Mouse (Mus musculus): Measurements from ENCODE around the gene Snrpa1. TPM values are rescaled to one million over a fixed set of nuclear protein-coding genes. Genes with fewer than 3 reads are reported as not detected.

The Snrpa1 gene
- polyA plus RNA-seq, 1 experiment from 2014 or later, result 143 TPM

DNA sequence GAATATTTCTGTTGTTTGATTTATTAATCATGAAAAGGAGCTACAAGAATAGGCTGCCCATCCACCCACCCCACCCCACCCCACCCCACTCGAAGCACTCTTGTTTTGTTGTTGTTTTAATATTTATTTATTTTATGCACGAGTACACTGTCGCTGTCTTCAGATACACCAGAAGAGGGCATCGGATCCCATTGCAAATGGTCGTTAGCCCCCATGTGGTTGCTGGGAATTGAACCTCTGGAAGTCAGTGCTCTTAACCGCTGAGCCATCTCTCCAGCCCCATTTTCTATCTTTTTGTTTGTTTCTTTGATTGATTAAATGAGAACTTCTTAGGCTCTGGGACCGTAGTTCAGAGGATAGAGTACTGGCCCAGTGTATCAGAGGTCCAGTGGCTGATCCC is 49.1 kb downstream of the Snrpa1 start:
- H3K9me3 ChIP-seq (replicated peaks; ENCODE audit: control insufficient read depth, low read length), result no peaks in the 10 kb centered on the region
- H3K27me3 ChIP-seq (ENCODE audit: control insufficient read depth, insufficient read depth, low read length), result no peaks in the 10 kb centered on the region
- H3K27ac ChIP-seq (ENCODE audit: low read length), result no peak overlapping the region
- no peak for ATAC-seq (ENCODE audit: insufficient read depth, low FRiP score)
- no peak overlapping the region for H3K4me2 ChIP-seq (ENCODE audit: low read depth, low read length)
- no peak overlapping the region for H3K9ac ChIP-seq (ENCODE audit: low read length)
- H3K4me1 ChIP-seq (ENCODE audit: control insufficient read depth, insufficient read depth, low read length), result peaks cover 15% of the 10 kb centered on the region
- no peaks in the 10 kb centered on the region for H3K36me3 ChIP-seq (ENCODE audit: control insufficient read depth, insufficient read depth, low read length)
- WGBS, result 11% methylated on average over 7 of the region's 7 CpGs
- H3K4me3 ChIP-seq (replicated peaks; ENCODE audit: low read length), result no peak overlapping the region

DNA sequence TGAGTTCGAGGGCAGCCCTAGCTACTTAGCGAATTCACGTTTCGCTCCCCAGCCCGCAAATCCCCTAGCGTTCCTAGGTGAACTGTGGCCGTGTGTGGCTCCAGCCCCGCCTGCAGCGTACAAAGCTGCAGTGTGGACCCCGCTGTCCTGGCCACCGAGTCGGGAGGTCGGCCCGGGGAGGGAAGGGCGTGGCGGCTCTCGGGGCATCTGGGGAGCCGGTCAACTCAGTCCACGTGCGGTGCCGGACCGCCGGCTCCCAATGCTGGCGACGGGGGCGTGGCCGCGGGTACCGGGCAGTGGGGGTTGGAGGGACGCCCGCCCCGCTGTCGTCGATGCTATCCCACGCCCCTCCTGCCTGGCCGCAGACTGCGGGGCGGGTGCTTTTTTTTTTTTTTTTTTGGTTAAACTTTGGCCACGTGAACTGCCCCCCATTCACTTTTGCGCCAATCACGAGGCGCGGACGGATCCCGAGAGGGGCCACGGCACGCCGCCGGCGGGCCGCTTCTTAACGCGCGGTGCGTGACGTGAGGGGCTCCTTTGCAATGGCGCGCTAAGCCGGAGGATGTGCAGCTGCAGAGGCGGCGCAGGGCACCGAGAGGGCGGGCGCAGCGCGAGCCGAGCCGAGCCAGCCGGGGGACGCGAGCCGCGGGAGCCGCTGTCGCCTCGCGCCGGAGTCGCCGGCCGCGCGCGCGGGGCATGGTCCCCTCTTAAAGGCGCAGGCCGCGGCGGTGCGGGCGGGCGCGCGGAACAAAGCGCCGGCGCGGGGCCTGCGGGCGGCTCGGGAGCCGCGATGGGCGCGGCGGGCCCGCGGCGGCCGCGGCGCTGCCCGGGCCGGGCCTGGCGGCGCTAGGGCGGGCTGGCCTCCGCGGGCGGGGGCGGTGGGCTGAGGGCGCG is 50.4 kb downstream of the Snrpa1 start, which contains the start of gene Chsy1:
Gene Chsy1, plus strand, starts transcription at position 555 of the 894 bp plus-strand sequence.
- peak; percentile 89 for ATAC-seq (ENCODE audit: insufficient read depth, low FRiP score)
- peaks cover 23% of the 10 kb centered on the region for H3K4me1 ChIP-seq (ENCODE audit: control insufficient read depth, insufficient read depth, low read length)
- WGBS, result under 1% methylated on average over 84 of the region's 123 CpGs

DNA sequence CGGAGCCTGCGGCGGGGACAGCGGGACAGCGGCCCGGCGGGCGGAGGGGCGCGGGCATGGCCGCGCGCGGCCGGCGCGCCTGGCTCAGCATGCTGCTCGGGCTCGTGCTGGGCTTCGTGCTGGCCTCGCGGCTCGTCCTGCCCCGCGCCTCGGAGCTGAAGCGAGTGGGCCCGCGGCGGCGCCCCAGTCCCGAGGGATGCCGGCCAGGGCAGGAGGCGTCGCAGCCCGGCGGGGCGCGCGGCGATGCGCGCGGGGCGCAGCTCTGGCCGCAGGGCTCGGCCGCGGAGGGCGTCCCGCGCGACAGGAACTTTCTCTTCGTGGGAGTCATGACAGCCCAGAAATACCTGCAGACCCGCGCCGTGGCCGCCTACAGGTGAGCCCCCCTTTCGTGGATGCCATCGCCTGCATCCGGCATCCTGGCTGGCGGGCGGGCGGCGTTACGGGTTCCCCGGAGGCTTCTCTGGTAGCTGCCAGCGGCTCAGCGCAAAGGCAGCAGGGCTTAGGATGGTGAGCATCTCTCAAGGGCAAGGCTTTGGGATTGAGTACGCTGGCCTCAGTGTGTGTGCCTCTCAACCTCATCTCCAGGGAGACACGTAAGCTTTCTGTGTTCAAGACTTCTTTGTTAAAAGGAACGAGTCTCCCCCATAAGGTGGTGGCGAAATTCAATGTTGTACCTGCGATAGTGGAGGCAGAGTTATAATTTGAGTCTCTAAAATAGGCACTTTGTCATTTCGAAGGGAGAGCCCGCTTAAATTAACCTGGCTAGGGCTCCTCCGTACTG is 51.2 kb downstream of the Snrpa1 start:
- H3K36me3 ChIP-seq (ENCODE audit: control insufficient read depth, insufficient read depth, low read length), result no peaks in the 10 kb centered on the region
- peak overlapping the region; percentile 93 for H3K9ac ChIP-seq (ENCODE audit: low read length)
- WGBS, result under 1% methylated on average over 60 of the region's 77 CpGs
- H3K9me3 ChIP-seq (replicated peaks; ENCODE audit: control insufficient read depth, low read length), result no peaks in the 10 kb centered on the region
- H3K4me2 ChIP-seq (ENCODE audit: low read depth, low read length), result peak overlapping the region; percentile 97
- H3K4me3 ChIP-seq (replicated peaks; ENCODE audit: low read length), result peak overlapping the region; percentile 73
- H3K27me3 ChIP-seq (ENCODE audit: control insufficient read depth, insufficient read depth, low read length), result no peaks in the 10 kb centered on the region
- ATAC-seq (ENCODE audit: insufficient read depth, low FRiP score), result peak; percentile 31; the same call in 1 of the 2 replicates
- peak overlapping the region; percentile 89 for H3K27ac ChIP-seq (ENCODE audit: low read length)
- peaks cover 32% of the 10 kb centered on the region for H3K4me1 ChIP-seq (ENCODE audit: control insufficient read depth, insufficient read depth, low read length)

More for the DNA sequence above, 50.4 kb downstream of the Snrpa1 start, which contains the start of gene Chsy1:
- Histone ChIP-seq H3K36me3 (ENCODE audit: control insufficient read depth, insufficient read depth, low read length) (no peaks in the 10 kb centered on the region), H3K9me3 (replicated peaks; ENCODE audit: control insufficient read depth, low read length) (no peaks in the 10 kb centered on the region), H3K27me3 (ENCODE audit: control insufficient read depth, insufficient read depth, low read length) (no peaks in the 10 kb centered on the region), H3K27ac (ENCODE audit: low read length) (peak within 1 kb of the TSS; percentile 89), H3K4me3 (replicated peaks; ENCODE audit: low read length) (peak within 1 kb of the TSS; percentile 73), H3K9ac (ENCODE audit: low read length) (peak within 1 kb of the TSS; percentile 93), H3K4me2 (ENCODE audit: low read depth, low read length) (peak within 1 kb of the TSS; percentile 97)

DNA sequence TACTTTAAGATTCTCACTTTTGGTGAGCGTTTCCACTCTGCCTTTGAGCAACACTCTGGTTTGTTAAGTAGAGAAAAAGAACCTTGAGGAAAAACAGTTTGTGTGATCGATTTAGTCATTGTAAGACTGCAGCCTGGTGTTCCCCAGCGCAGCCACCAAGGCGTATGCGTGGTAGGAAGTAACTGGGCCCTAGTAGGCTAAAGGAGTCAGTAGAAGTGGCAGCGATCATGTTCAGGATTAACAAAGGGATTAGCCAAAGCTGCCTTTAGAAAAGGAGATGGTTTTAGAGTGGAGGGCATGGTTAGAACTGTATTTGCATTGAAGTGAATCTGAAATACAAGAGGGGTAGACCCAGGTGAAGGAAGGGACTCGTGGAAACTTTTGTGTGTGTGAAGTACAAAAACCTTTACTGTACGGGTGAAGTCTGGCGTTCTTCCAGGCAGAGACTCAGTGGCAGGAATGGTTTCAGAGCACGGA is 51.9 kb downstream of the Snrpa1 start:
- peak overlapping the region; percentile 73 for H3K4me3 ChIP-seq (replicated peaks; ENCODE audit: low read length)
- no peaks in the 10 kb centered on the region for H3K27me3 ChIP-seq (ENCODE audit: control insufficient read depth, insufficient read depth, low read length)
- peak overlapping the region; percentile 89 for H3K27ac ChIP-seq (ENCODE audit: low read length)
- 2% methylated on average over 10 of the region's 10 CpGs for WGBS
- no peak for ATAC-seq (ENCODE audit: insufficient read depth, low FRiP score)
- H3K4me2 ChIP-seq (ENCODE audit: low read depth, low read length), result peak overlapping the region; percentile 97
- no peaks in the 10 kb centered on the region for H3K36me3 ChIP-seq (ENCODE audit: control insufficient read depth, insufficient read depth, low read length)
- peak overlapping the region; percentile 93 for H3K9ac ChIP-seq (ENCODE audit: low read length)
- H3K9me3 ChIP-seq (replicated peaks; ENCODE audit: control insufficient read depth, low read length), result no peaks in the 10 kb centered on the region
- peaks cover 38% of the 10 kb centered on the region for H3K4me1 ChIP-seq (ENCODE audit: control insufficient read depth, insufficient read depth, low read length)

DNA sequence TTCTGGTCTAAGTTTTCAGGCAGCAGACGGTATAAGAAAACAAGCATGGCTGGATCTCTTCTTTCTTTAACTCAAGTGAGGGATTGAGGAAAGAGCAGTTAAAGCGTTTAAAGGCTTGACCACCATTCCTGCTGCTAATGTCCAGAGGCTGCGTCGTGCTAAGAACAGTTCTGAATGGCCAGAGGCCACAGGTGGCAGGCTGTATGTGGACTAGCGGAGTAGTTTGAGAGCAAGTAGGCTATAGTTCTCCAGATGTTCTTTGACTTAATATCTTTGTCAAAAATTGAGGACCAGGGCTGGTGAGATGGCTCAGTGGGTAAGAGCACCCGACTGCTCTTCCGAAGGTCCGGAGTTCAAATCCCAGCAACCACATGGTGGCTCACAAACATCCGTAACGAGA is 52.4 kb downstream of the Snrpa1 start:
- Histone ChIP-seq H3K4me3 (replicated peaks; ENCODE audit: low read length) (peak overlapping the region; percentile 73), H3K9me3 (replicated peaks; ENCODE audit: control insufficient read depth, low read length) (no peaks in the 10 kb centered on the region), H3K4me2 (ENCODE audit: low read depth, low read length) (peak overlapping the region; percentile 97), H3K27ac (ENCODE audit: low read length) (no peak overlapping the region), H3K27me3 (ENCODE audit: control insufficient read depth, insufficient read depth, low read length) (no peaks in the 10 kb centered on the region), H3K36me3 (ENCODE audit: control insufficient read depth, insufficient read depth, low read length) (no peaks in the 10 kb centered on the region), H3K4me1 (ENCODE audit: control insufficient read depth, insufficient read depth, low read length) (peaks cover 43% of the 10 kb centered on the region), H3K9ac (ENCODE audit: low read length) (peak overlapping the region; percentile 93)
- no peak for ATAC-seq (ENCODE audit: insufficient read depth, low FRiP score)
- WGBS, result 58% methylated on average over 10 of the region's 10 CpGs

DNA sequence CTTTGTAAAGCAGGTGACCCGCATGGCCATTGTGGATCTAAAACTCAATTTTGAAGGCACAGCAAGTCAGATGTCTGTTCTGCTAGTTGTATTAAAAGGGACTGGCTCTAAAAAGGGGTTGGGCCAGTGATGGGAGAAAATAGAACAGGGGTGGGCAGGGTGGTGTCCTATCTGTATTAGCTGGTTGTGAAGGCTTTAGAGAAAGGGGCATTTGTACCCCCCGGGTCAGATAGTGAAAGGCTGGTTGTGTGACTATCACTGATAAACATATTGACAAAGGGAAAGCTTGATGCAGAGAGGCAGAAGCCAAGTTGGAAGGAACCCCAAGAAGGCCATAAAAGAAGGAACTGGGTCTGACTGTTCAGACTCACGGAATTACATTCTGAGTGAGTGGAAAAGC is 54.8 kb downstream of the Snrpa1 start:
- no peaks in the 10 kb centered on the region for H3K36me3 ChIP-seq (ENCODE audit: control insufficient read depth, insufficient read depth, low read length)
- H3K27me3 ChIP-seq (ENCODE audit: control insufficient read depth, insufficient read depth, low read length), result no peaks in the 10 kb centered on the region
- H3K9ac ChIP-seq (ENCODE audit: low read length), result no peak overlapping the region
- H3K9me3 ChIP-seq (replicated peaks; ENCODE audit: control insufficient read depth, low read length), result no peaks in the 10 kb centered on the region
- 80% methylated on average over 3 of the region's 3 CpGs for WGBS
- no peak overlapping the region for H3K4me3 ChIP-seq (replicated peaks; ENCODE audit: low read length)
- no peak overlapping the region for H3K27ac ChIP-seq (ENCODE audit: low read length)
- H3K4me1 ChIP-seq (ENCODE audit: control insufficient read depth, insufficient read depth, low read length), result peaks cover 49% of the 10 kb centered on the region
- no peak overlapping the region for H3K4me2 ChIP-seq (ENCODE audit: low read depth, low read length)
- no peak for ATAC-seq (ENCODE audit: insufficient read depth, low FRiP score)

DNA sequence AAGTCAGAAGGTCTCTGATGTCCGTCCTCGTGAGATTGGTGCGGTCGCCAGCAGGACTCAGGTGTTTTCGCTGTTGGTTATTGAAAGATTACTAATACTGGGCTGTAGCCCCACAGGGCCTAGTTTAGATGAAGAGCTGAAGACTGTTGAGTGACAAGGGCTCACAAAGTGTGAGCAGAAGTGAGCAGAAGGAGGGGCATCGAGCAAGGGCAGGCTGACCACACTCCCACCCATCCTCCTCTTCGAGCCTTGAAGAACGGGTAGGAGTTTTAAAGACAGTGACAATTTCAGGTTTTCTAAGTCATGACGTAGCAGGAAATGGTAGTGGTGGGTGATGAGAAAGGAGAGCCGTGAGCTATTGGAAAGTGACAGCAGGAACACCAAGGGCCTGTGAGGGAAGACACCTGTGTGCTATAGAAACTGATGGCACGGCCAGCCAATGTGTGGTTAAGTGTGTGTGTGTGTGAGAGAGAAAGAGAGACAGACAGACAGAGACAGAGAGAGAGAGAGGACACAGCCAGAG is 57.1 kb downstream of the Snrpa1 start:
- WGBS, result 60% methylated on average over 11 of the region's 11 CpGs
- H3K4me2 ChIP-seq (ENCODE audit: low read depth, low read length), result no peak overlapping the region
- H3K27me3 ChIP-seq (ENCODE audit: control insufficient read depth, insufficient read depth, low read length), result no peaks in the 10 kb centered on the region
- no peak overlapping the region for H3K27ac ChIP-seq (ENCODE audit: low read length)
- ATAC-seq (ENCODE audit: insufficient read depth, low FRiP score), result no peak; the same call in 1 of the 2 replicates
- no peak overlapping the region for H3K9ac ChIP-seq (ENCODE audit: low read length)
- H3K4me1 ChIP-seq (ENCODE audit: control insufficient read depth, insufficient read depth, low read length), result peaks cover 49% of the 10 kb centered on the region
- H3K4me3 ChIP-seq (replicated peaks; ENCODE audit: low read length), result no peak overlapping the region
- no peaks in the 10 kb centered on the region for H3K9me3 ChIP-seq (replicated peaks; ENCODE audit: control insufficient read depth, low read length)
- H3K36me3 ChIP-seq (ENCODE audit: control insufficient read depth, insufficient read depth, low read length), result no peaks in the 10 kb centered on the region

DNA sequence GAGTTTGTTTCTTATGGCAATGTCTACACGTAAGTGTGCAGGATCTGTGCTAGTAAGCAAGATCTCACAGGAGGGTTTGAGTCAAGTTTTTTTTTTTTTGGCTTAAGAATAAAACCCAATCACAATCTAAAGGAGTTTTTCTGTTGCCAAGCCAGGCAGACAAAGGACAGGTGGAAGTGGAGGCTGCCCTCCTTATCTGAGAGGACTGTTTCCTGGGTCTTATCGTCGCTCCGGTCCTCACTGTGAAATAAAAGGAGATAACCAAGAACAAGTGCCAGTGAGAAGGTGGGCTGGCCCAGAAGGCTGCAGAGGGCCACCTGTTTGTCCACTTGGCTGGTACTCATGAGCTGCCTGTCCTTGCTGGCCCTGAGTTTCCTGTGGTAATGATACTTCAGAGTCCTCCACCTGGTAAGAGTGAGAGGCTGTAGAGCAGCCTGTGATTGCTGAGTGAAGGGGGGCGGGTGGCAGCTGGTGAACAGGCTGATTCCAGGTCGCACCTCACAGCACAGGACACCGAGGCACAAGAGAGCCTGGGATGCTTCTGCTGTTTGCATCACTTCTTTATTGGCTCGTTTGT is 58.2 kb downstream of the Snrpa1 start:
- no peak overlapping the region for H3K4me2 ChIP-seq (ENCODE audit: low read depth, low read length)
- ATAC-seq (ENCODE audit: insufficient read depth, low FRiP score), result no peak
- 61% methylated on average over 8 of the region's 8 CpGs for WGBS
- peaks cover 42% of the 10 kb centered on the region for H3K4me1 ChIP-seq (ENCODE audit: control insufficient read depth, insufficient read depth, low read length)
- no peaks in the 10 kb centered on the region for H3K27me3 ChIP-seq (ENCODE audit: control insufficient read depth, insufficient read depth, low read length)
- no peaks in the 10 kb centered on the region for H3K36me3 ChIP-seq (ENCODE audit: control insufficient read depth, insufficient read depth, low read length)
- no peak overlapping the region for H3K4me3 ChIP-seq (replicated peaks; ENCODE audit: low read length)
- H3K9ac ChIP-seq (ENCODE audit: low read length), result no peak overlapping the region
- no peaks in the 10 kb centered on the region for H3K9me3 ChIP-seq (replicated peaks; ENCODE audit: control insufficient read depth, low read length)
- no peak overlapping the region; the same call in 1 of the 2 replicates for H3K27ac ChIP-seq (ENCODE audit: low read length)

All from stomach, embryonic 16.5 days (tissue).